In the genomic region with DNA sequence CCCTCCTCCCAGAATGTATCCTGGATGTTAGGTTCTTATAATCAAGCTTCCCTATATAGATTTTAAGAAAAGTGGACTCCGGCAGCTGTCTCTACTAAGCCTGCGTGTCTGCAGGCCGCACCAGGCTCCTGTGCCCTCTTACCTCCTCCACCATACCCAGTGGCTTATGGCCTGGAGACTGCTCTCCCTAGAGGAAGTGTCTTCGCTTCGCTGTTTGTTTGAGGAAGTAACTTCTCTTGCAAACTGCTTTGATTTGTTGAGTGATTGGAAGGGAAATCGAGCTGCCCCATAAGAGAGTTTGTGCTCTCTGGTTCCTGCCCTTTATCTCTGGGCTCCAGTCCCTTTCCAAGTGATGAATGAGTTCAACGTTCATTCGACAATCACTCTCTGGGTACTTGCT, we compare ENCODE assay signal across 20 mouse cellular contexts. TPM values are rescaled to one million over a fixed set of nuclear protein-coding genes. Genes with fewer than 3 reads are reported as not detected.
DNase-seq lines count a peak whose midpoint lies in the region; ATAC-seq lines count a peak whose summit lies in the region.
"Had no signal": no experiment of that assay in that cellular context is flagged by ENCODE, and none has a peak within 500 bp of the region (broad histone marks: within the 10 kb centered on the region; RNA-seq: fewer than 3 reads in every experiment).

No protein-coding gene starts in this region.

- peak; percentile 22 for DNase-seq in lung, postnatal 36 days
- DNase-seq in lung, adult 18-20 months, result no peak
- peak; percentile 14 for DNase-seq in naive thymus-derived CD4-positive, alpha-beta T cell, adult 2 months (ENCODE audit: low read depth)
- no peak for DNase-seq in embryo, embryonic 10 days (ENCODE audit: low spot score)
- DNase-seq in cerebellum, adult 11 months, result no peak
- no peak for DNase-seq in liver
- DNase-seq: adrenal gland, adult 8-10 months; adrenal gland, postnatal 14 days; adrenal gland, postnatal 36 days; B cell, adult 2 months; cerebellum, adult 8-10 months; forebrain, postnatal 0 days had no signal

- peak; percentile 57 for ATAC-seq in common myeloid progenitor, adult 5-6 weeks (replicated peaks; ENCODE audit: low read depth, poor library complexity, severe bottlenecking)
- ATAC-seq in megakaryocyte, adult 5-6 weeks (ENCODE audit: poor library complexity, severe bottlenecking), result peak; percentile 57
- ATAC-seq: activated CD4-positive, CD25-positive, alpha-beta regulatory T cell, adult 4 months; CD4-positive, CD25-positive, alpha-beta regulatory T cell, adult 4 months; forebrain, embryonic 13.5 days; forebrain, embryonic 15.5 days; forebrain, postnatal 0 days; Patski had no signal

RNA-seq across cellular contexts. Expression of a gene that starts 33.8 kb away (rescaled TPM):
- total RNA-seq in common myeloid progenitor, adult 5-6 weeks (2017), result 0.58 and 6.3 TPM in 2 replicates
- 0.38 and 0.71 TPM in 2 replicates for total RNA-seq in megakaryocyte, adult 5-6 weeks (2015)
- total RNA-seq in megakaryocyte, adult 5-6 weeks (2017), result 0.24 and 1.8 TPM in 2 replicates
- total RNA-seq: G1E had no signal

RNA-seq across cellular contexts. Expression of a gene that starts 38.2 kb away (rescaled TPM):
- 42.4 and 54.0 TPM in 2 replicates for total RNA-seq in common myeloid progenitor, adult 5-6 weeks (2017)
- total RNA-seq in megakaryocyte, adult 5-6 weeks (2015), result 37.9 and 43.1 TPM in 2 replicates
- total RNA-seq in megakaryocyte, adult 5-6 weeks (2017), result 99.2 and 109 TPM in 2 replicates

Comparison
In these comparisons a context has a peak if more than half of its experiments do, and no peak if none do; other contexts are left out.
1. DNase-seq: peak in lung, postnatal 36 days (single experiment) and naive thymus-derived CD4-positive, alpha-beta T cell, adult 2 months (single experiment); none in lung, adult 18-20 months (0 of 2), embryo, embryonic 10 days (single experiment), cerebellum, adult 11 months (single experiment) and liver (single experiment).